Mouse (Mus musculus): ENCODE measurements around the gene Dhrs1.
A peak's percentile ranks its signal among the peaks of the same experiment; 100 is the strongest.

Dhrs1 gene

DNA sequence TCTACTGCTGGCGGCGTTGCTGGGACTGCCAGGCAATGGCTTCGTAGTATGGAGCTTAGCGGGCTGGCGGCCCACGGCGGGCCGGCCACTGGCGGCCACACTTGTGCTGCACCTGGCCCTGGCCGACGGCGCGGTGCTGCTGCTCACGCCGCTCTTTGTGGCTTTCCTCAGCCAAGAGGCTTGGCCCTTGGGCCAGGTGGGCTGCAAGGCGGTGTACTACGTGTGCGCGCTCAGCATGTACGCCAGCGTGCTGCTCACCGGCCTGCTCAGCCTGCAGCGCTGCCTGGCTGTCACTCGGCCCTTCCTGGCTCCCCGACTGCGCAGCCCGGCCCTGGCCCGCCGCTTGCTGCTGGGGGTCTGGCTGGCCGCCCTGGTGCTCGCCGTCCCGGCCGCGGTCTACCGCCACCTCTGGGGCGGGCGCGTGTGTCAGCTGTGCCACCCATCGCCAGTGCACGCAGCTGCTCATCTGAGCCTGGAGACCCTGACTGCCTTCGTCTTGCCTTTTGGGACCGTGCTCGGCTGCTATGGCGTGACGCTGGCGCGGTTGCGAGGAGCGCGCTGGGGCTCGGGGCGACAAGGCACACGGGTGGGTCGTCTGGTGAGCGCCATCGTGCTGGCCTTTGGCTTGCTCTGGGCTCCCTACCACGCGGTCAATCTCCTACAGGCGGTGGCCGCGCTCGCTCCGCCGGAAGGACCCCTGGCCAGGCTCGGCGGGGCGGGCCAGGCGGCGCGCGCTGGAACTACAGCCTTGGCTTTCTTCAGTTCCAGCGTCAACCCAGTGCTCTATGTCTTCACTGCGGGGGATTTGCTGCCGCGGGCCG, 16.7 kb upstream of the Dhrs1 start:
- no peak for DNase-seq (ENCODE audit: low spot score)

DNA sequence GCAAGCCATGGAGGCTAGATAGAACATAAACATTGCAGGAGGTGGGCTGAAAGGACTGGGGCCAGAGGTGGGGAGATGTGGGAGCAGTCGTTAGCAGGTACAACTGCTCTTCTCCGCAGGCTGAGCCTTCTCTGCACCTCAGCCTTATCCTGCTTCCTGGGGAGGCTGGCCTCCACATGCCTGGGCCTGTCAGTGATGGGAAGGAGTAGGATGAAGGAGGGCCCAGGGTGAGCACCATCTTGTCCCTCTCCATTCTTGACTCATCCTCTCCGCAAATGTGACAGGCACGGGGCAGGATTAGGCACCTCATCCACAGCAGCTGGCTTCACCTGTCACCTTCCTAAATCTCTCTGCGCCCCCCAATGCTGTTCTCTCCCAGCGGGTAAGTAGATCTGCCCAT, 15.7 kb upstream of the Dhrs1 start, which contains the start of gene Ltb4r2:
Ltb4r2 (plus strand) TSS at position 266 of the 400 bp plus-strand sequence.
- DNase-seq (ENCODE audit: low spot score) = no peak

GRCm38 (mm10) chr14:55760156-55760555, 14.7 kb upstream of the Dhrs1 start:
- DNase-seq (ENCODE audit: low spot score) = peak; percentile 57

GRCm38 (mm10) chr14:55758363-55758784, 12.9 kb upstream of the Dhrs1 start, which contains the start of gene Cideb:
TSS of gene Cideb (minus strand) at chr14:55758458.
- no peak for DNase-seq (ENCODE audit: low spot score)

DNA sequence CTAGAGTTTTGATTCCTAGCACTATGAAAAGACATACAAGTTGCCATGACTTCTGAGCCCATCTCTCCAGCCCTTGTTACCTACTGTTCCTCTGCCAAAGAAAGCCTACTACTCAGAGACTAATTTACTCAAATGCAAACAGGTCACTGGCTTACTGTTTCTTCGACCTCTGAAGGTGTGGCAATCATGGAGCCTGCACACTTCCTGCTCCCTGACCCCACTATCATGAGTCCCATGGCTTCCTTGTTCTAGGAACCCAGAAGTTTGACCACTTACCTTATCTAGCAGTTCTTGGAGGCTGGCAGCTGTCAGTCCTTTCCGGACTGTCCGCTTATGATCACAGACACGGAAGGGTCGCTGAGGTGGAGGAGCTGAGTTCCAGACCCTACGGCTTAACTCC, 12.1 kb upstream of the Dhrs1 start:
- DNase-seq (ENCODE audit: low spot score) = no peak

DNA sequence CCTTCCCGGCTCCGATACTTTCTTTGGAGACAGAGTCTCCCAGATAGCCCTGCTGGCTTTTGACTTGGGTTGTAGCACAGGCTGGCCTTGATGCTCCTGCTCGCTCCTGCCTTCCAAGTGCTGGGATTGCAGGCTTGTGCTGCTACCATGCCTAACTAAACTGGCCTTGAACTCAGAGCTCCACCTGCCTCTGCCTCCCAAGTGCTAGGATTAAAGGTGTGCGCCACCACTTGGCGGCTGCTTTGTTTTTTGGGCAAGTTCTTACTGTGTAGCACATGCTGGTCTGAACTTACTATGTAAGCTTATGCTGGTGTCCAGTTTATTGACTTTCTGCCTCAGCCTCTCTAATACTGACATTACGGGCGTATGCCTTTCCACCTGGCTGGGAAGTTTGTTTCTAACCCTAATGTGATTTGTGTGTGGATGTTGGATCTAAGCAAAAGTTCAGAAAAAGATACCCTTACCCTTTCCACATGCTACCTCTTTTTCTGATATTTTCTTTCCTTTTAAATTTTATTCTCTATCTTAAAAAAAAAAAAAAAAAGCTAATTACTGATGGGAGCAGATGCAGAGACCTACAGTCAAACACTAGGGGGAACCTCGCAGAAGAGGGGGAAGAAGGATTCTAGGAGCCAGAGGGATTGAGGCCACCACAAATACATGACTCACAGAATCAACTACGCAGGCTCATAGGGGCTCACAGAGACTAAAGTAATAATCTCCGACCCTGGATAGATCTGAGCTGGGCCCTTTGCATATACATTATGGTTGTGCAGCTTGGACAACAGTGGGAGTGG, 1.8 kb upstream of the Dhrs1 start:
- DNase-seq (ENCODE audit: low spot score) = no peak

- DNase-seq (ENCODE audit: low spot score) = no peak
These were observed 359 bp upstream of the Dhrs1 start for GRCm38 (mm10) chr14:55745861-55746237.

- peak; percentile 57 for DNase-seq (ENCODE audit: low spot score)
These were observed 1.8 kb downstream of the Dhrs1 start for GRCm38 (mm10) chr14:55743711-55744110.

DNA sequence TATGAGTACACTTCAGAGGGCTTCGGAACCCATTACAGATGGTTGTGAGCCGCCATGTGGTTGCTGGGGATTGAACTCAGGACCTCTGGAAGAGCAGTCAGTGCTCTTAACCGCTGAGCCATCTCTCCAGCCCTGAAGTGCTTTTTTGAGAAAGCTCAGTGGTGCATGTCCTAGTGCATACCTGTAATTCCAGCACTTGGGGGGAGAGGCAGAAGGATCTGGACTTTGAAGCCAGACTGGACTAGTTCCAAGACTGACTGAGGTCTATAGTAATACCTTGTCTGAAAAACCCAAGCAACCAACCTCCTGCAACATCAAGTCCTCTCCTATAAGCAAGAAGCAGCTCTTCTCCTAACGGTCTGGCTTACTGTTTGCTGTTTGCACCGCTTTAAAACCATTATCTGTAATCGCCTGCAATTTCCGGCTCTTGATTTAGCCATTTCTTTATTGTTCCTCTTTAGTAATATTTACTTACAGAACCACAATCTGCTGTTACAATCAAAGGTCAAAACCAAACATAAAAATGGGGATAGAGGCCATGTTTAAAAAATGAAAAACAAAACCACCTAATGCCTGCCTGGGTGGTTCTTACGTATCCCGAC, 8.3 kb downstream of the Dhrs1 start:
- DNase-seq (ENCODE audit: low spot score) = no peak

DNA sequence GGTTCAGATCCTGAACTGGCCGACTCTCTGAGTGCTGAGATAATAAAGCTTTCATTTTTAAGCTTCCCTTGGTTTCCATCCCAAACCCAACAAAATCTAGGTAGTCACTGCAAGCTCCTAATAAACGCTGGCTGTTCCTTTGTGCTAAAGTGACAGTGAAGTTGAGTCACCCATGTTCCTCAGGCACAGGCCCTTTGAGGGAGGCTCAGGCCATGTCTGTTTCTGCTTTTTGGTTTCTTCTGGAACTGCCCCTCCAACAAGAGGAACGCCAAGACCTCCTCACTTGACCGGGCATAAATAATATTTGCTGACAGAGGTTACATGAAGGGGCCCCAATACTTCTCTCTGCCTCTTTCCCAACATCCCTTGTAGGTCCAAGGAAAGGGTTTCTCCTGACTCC, 9.7 kb downstream of the Dhrs1 start:
- DNase-seq (ENCODE audit: low spot score) = no peak

GRCm38 (mm10) chr14:55735334-55735733, 10.2 kb downstream of the Dhrs1 start:
- DNase-seq (ENCODE audit: low spot score) = no peak

GRCm38 (mm10) chr14:55734869-55735268, 10.6 kb downstream of the Dhrs1 start:
- DNase-seq (ENCODE audit: low spot score) = no peak

GRCm38 (mm10) chr14:55733889-55734288, 11.6 kb downstream of the Dhrs1 start:
- DNase-seq (ENCODE audit: low spot score) = no peak

DNA sequence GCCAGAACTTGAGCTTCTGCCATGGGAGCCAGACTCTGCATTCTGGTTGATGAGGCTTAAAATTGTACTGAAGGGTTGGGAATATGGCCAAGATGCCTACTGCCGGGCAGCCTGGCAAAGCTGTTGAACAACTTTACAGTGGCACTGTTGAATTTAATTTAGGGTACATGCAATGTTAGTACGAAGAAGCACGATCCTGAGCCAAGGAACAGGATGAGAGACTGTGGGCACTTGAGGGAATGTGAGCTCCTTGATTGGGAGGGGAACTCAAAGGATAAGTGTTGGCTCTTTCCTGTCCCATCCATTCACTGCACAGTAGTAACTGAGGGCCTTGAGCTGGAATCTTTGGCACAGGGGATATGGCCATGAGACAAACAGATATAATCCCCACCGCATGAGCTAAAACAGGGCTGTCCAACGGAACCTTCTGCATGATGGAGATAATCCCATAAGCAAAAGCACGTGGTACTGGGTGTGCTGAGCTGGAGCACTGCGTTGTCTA, 14.9 kb downstream of the Dhrs1 start:
- no peak for DNase-seq (ENCODE audit: low spot score)

GRCm38 (mm10) chr14:55730116-55730515, 15.4 kb downstream of the Dhrs1 start:
- no peak for DNase-seq (ENCODE audit: low spot score)

GRCm38 (mm10) chr14:55727889-55728685, 17.4 kb downstream of the Dhrs1 start:
- no peak for DNase-seq (ENCODE audit: low spot score)

DNA sequence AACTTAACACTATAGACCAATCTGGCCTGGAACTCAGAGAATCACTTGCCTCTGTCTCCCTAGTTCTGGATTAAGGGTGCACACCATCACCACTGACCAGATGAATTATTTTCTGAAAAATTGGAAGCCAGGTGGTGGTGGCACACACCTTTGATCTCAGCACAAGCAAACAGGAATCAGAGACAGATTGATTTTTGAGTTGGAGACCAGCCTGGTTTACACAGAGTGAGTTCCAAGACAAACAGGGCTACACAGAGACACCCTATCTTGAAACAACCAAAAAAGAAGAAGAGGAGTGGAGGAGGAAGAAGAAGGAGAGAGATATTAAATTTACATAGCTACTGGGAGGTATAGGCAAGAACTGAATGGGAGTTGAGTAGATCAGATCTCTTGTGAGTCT, 19.2 kb downstream of the Dhrs1 start:
- no peak for DNase-seq (ENCODE audit: low spot score)

GRCm38 (mm10) chr14:55724411-55724871, 21.0 kb downstream of the Dhrs1 start:
- no peak for DNase-seq (ENCODE audit: low spot score)

DNA sequence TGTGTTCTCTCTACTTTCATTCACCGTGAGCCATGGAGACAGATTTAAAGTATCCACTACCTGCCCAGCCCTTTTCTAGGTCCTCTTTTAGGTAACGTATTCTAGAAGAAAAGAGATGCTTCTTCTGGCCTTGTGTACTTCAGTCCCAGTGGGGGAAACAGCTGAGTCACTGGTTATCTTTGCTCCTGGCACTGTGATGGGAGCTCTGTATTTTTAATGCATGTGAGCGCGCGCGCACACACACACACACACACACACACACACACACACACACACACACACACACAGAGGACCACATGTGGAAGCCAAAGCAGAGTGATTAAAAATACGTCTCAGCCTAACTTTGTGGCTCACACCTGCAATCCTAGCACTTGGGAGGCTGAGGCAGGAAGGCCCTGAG, 22.1 kb downstream of the Dhrs1 start:
- no peak for DNase-seq (ENCODE audit: low spot score)

DNA sequence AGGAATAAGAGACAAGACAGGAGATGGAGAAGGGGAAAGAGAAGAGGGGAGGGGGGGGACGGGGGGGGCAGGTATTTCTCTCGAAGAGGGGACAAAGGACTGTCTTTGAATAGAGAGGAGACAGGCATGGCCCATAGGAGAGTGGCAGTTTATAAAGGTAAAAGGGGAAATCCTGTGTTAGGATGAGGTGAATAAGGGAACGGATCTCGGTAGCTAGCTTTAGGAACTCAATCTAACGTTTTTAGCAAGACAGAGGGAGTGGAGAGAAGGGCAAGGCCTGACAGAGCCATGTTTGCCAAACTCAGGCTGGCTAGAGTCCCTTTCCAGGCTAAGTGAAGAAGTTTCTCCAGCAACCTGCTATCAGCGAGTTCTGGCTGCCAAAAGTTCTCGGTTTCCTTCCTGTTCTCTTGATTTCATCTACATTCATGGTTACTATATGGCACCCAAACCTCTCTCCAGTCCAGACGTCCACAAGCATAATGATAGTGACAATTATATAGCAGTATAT, 23.0 kb downstream of the Dhrs1 start:
- DNase-seq (ENCODE audit: low spot score) = no peak

DNA sequence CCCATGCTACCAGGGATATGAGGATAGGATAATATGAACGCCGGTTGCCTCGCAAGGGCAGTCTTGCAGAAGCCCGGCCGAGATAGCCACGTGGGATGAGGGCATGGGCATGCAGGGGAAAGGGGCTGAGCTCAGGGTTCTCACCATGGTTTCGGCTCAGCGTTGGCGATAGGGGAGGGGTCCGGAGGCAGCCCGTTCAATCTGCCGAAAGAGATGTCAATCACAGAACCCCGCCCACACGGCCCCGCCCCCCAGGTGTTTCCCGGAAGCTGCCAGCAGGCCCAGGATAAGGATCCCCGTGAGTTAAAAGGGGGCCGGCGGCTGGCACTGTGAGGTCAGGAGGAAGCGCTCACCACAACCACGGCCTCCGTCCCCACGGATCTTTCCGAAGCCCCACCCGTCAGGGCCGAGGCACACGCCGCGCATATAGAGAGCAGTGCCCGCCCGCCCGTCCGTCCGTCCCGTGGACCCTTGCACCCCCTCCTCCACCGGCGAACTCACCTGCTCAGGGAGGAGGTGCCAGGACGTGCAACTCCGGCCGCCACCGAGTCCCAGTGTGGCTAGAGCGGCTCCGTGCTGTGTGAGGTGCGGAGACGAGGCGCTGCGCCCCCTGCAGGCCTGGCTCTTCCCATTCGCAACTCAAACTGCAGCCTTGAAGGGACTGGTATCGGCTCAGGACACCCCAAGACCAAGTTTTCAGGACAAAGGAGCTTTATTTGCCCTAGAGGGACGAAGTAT, 23.6 kb downstream of the Dhrs1 start, which contains the start of gene Rabggta:
Rabggta (minus strand) TSS at position 564 of the 738 bp plus-strand sequence.
- peak; percentile 60 for DNase-seq (ENCODE audit: low spot score)
